Mouse (Mus musculus) G1E-ER4 (cell line): ENCODE data around the gene Gm19345. TPM values are rescaled to one million over a fixed set of nuclear protein-coding genes. Genes with fewer than 3 reads are reported as not detected.

ENCODE experiments used
- GATA1 ChIP-seq: IDR thresholded peaks from one replicate; pipeline ENCODE4 v1.8.0; 2012; ENCODE audit warnings: low read length, inconsistent platforms
- polyA plus RNA-seq: library from polyadenylated mRNA; stranded (reverse); fragments of >175 nt; gene quantifications from 2 replicates; pipeline ENCODE4 v1.2.3, GENCODE M21; 2012

The Gm19345 gene
- polyA plus RNA-seq = not detected in 2 replicates

DNA sequence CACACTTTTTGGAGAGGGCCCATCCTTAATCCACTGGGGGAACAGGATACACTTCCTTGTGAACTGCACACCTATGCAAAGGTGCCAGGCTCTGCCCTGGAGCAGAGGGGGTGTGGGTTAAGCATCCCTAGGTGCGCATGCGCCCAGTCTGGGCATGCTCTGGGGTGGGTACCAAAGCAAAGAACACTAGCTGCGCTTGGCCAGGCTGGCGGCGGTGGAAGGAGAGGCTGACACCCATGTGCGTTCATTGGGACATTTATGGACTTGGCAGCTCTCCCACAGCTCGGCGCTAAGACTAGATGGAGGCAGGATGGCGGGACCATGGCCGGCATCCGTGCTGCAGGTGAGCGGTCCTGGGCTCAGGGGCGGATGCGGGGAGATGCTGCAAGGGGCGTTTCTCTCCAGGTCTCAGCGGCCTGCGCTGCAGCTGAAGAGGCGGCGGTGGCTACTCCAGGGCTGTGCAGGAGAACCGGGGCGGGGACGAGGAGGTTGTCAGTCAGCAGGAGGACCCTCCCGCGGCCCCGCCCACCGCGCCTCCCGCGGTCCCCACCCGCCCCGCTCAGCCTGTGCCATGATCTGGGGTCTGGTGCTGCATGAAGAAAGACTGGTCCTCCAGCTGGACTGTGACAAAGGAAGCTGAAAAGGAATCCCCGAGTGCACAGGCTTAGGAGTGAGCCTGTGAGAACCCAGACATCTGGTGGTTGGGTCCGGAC is at the start of gene Gm19345:
Gene Gm19345 (plus strand): TSS at position 146 of the 713 bp plus-strand sequence.
- no peak for TF ChIP-seq GATA1

DNA sequence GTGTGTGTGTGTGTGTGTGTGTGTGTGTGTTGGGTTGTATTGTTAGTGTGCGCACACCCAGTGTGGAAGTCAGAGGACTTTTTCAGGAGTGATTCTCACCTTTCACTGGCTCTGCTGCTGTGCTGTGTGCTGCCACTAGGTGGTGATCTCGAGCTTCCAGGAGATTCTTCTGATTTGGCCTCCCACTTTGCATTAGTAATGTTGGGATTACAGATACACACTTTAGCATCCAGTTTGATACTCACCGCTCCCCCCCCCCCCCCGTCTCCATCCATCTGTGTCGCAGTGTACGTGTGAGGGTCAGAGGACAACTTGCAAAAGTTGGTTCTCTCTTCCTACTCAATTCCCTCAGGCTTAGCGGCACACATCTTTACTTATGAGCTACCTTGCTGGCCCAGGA is 48.8 kb upstream of the Gm19345 start:
- no peak for TF ChIP-seq GATA1

DNA sequence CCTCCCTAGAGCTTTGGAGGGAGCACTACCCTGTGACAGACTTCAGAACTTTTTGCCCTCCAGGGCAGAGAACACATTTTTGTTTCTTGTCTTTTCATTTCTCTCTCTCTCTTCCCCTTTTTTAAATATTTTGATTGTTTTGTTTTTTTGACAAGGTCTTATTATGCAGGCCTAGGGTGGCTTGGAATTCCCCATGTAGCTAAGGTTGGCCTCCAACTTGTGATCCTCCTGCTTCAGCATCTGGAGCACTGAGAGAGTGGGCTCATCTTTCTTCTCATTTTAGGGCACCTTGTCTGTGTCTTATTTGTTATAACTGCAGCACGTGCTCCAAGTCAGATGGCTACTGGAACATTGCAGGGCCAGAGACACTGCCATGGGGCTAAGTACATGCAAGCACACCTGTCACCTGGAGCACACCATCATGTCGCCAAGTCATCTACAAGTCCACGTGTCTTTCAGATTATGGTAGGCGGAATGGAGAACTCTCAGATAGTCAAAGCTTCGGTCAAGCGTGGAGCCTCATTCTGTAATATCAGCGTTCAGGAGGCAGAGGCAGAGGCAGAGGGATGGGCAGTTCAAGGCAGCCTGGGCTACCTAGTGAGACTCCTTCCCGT is 45.3 kb upstream of the Gm19345 start:
- TF ChIP-seq GATA1 = no peak

DNA sequence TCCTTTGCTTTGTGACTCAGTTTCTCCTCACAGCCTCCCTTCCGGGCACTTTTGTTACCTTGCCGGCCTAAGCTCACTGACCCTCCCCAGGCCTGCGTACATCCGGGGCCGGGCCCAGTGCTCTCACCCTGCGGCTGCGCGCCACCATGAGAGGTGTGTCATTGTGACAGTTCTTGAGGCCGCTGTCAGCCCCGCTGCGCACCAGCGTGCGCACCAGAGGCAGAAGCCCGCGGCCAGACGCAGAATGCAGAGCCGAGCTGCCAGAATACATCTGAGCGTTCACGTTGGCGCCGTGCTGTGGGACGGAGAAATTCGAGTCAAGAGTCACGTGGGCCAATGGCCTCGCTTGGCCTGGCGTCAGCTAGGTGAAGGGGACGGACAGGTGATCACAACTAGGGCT is 42.4 kb upstream of the Gm19345 start:
- no peak for TF ChIP-seq GATA1

DNA sequence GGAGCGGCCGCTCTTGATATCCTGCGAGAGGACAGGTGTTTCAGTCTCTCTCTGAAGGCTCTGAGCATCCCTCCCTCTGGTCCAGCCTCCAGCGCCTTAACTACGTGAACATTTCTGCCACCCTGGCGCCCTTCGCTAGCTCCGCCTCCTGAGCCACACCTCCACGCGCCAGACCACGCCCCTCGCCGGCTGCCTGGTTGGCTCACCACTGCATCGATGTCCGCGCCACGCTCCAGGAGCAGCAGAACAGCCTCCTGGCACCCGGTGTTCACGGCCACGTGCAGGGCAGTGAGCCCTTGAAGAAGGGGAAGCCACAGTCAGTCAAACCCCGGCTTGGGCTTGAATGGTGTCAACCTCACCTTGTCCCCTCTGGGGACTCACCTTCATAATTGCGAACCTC is 40.7 kb upstream of the Gm19345 start:
- TF ChIP-seq GATA1 = no peak

DNA sequence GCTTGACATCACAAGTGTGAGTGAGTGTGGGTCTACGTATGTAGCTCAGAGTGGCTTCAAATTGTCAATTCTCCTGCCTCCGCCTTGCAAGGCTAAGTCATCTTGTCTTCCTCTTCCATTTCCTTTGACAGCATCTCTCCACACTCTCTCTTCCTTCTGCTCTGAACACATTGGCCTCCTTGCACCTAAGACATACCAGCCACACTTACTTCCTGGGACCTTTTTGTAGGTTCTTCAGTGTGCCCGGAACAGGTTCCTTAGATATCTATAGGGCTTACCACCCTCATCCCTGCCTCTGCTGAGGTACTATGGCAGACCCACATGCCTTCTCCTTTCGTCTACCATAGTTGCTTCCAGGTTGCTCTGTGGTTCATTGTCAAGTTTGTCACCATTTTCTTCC is 38.6 kb upstream of the Gm19345 start:
- TF ChIP-seq GATA1 = no peak

DNA sequence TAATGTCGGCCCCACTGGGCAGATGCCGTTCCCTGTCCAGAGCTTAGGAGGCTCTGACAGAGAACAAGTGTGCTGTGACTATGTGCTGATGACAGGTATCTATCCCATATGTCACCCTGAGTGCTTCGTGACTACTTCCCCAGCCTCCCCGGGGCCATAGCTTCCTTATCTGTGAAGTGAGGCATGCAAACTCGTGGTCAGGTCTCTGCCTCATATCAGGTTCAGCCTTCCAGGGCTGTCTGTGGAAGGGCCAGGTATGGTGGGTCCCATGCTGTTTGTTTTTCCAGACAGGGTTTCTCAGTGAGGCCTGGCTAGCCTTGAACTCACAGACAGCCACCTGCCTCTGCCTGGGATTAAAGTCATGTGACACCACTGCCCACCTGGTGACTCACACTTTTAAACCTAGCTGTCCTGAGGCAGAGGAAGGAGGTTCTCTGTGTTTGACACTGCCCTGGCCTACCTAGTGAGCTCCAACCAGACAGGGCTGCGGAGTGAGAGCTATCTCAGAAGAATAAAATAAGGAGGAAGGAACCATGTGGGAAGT is 38.2 kb upstream of the Gm19345 start:
- no peak for TF ChIP-seq GATA1

DNA sequence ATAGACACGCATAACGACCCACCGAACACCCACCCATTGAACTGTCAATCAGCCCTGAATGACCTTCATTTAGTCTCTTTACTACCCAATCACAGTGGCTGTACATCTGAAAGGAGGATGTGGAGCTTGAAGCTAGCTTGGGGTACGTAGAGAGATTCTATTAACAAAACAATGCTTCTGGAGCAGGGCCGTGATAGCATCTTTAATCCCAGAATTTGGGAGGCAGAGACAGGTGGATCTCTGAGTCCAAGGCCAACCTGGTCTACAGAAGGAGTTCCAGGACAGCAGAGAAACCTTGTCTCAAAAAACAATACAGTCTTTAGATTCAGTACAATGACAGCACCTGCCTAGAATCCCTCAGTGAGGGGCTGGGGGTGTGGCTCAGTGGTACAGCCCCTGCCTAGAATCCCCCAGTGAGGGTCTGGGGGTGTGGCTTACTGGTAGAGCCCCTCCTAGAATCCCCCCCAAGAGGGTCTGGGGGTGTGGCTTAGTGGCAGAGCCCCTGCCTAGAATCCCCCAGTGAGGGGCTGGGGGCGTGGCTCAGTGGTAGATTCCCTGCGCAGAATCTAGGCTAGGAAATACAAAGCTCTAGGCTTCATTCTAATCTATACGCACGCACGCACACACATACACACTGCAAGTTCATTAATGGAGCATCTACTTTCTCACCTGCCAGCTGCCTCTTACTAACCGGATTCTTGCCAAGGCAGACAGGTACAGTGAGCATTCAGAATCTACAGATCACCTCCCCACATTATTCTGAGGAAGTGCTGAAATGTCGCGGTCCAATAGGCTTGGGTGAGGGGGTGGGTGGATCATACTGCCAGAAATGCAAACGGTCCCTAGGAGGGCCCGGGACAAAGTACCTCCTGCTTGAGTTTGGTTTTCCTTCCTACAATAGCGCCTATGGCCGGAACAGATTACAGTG is 36.2 kb upstream of the Gm19345 start:
- TF ChIP-seq GATA1 = no peak

DNA sequence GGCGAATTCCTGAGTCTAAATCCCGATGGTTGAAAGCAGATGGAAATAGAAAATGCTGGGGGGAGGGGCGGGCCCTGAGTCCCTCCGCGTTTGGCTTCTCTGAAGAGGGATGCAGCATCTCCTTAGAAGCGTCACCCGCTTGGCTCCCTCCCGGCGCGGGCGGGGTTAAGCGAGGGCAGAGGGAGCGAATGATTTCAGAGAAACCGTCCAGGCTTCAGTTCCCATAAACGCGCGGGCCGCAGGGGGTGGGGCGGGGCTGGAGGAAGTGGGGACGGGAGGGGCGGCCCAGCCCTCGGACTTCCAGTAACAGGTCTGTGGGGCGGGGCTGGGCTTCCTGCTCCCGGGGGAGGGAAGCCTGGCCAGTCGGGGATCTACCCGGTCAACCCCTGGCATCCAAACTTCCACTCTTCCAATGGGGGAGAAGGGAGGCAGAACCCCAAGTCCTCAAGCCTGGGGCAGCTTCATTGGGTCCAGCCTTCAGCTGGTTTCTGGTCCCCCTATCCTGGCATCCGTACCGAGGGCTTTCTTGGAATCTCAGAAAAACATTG is 35.5 kb upstream of the Gm19345 start:
- no peak for TF ChIP-seq GATA1

DNA sequence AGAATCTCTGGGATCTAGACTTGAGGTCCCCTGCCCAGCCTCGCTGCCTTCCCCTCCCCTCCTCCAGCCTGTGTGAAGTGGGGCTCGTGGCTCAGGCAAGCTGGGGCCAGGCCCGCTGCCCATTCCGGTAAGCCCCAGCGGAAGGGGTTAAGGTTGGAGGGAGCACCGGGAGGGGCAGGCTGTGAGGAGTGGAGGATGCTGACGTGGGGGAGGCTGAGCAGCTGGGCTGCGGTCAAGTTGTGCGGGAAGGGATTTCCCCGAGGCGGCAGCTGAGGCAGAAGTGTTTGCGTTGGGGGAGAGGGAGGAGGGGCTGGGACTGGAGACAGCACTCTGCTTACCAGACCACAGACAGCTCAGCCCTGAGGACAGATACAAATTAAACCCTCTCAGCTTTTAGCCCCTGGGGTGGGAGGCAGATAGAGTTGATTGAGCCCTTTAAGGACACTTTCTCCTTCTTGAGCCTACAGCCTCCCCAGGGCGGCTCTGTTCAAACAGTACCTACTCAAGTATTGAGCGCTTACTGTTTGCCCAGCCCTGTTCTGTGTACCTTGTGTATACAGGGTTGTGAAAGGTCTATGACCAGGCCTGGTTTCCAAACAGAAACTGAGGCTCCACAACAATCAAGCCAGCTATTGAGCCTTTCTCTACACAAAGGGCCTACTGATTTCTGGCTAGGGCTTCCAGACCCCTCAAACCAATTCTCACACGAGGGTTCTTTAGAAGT is 34.3 kb upstream of the Gm19345 start:
- TF ChIP-seq GATA1 = no peak

DNA sequence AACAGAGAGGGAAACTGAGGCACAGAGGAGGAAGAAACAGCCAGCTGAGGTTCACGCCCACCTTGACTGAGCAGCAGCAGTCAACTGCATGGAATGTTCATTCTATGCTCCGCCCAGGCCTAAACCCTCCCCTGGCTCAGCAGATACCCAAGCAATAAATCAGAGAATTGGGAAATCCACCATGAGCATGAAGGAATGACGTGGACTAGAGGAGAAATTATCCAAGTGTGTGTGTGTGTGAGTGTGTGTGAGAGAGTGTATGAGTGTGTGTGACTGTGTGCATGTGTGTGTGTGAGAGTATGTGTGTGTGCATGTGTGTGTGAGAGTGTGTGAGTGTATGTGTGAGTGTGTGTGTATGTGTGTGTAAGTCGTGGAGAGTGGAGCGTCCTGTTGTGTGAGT is 33.4 kb upstream of the Gm19345 start:
- no peak for TF ChIP-seq GATA1

DNA sequence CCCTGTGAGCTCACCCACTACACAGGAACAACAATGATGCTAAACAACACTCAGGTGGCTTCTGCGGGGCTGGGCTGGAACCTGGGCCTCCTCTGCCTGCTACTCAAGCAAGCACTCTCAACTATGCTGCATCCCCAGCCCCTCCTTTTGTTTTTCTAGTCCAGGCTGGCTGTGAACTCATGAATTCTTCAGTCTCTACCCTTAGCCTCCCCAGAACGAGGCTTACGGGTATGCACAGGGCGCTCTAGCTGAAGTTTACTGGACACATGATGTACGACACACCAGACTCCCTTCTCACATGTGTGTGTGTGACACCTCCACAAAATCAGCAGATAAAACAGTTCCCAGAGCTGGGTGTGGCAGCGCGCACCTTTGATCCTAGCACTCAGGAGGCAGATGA is 32.9 kb upstream of the Gm19345 start:
- TF ChIP-seq GATA1 = no peak

DNA sequence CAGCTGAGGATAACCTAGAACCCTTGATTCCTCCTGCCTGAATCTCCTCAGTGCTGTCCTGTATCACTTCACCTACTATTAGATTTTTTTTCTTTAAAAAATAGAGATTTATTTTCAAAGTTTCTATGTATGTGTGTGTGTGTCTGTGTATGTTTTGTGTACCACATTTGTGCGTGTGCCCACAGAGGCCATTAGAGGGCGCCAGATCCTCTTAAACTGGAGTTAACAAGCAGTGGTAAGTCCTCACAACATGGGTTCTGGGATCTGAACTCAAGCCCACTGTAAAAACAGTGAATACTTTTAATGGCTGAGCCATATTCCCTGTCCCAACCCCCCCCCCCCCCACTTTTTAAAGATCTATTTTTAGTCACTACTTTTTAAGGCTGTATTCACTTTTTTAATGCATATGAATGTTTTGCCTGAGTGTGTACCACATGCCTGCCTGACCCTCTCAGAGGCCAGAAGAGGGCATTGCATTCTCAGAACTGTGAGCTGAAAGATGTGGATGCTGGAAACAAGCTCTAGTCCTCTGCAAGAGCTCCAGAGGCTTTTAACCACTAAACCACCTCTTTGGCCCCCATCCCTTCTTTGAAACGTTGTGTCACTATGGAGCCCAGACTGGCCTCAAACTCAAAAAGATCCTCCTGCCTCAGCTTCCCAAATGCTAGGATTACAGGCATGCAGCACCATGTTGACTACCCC is 31.3 kb upstream of the Gm19345 start:
- TF ChIP-seq GATA1 = no peak

DNA sequence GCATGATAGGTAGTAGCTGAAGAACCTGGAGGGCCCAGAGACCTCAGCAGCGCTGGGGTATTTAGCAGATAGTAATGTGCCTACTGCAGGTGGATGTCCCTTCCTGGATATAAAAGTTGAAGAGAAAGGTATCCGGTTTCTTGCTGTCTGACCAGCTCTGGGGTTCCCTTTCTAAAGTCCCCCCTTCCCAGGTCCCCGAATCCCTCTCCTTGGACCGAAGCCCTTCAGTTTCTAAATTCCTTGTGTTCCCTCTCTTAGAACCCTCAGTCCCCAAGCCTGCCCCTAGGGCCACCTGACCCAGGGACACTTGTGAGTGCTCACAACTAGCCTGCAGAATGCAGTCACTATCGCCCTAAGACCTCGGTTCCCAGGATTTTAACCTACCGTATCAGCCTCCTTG is 30.2 kb upstream of the Gm19345 start:
- TF ChIP-seq GATA1 = no peak
